Comparison of ENCODE assay signal across 9 mouse cellular contexts in genomic region chr12:30884622-30885230, GRCm38 (mm10). TPM values are rescaled to one million over a fixed set of nuclear protein-coding genes. Genes with fewer than 3 reads are reported as not detected.
DNase-seq lines count a peak whose midpoint lies in the region; ATAC-seq lines count a peak whose summit lies in the region.
"Had no signal": no experiment of that assay in that cellular context is flagged by ENCODE, and none has a peak within 500 bp of the region (broad histone marks: within the 10 kb centered on the region; RNA-seq: fewer than 3 reads in every experiment).

No protein-coding gene starts in this region.

- ATAC-seq in heart, embryonic 14.5 days (ENCODE audit: insufficient number of reproducible peaks, insufficient read depth, low FRiP score, low read depth), result no peak
- peak; percentile 79; the same call in 1 of the 2 replicates for ATAC-seq in hindbrain, embryonic 15.5 days (ENCODE audit: low FRiP score, low read depth)
- peak; percentile 64 for ATAC-seq in midbrain, embryonic 15.5 days (replicated peaks)
- ATAC-seq in CD4-positive, CD25-positive, alpha-beta regulatory T cell, adult 4 months, result no peak

- no peak overlapping the region for H3K27ac ChIP-seq in heart, embryonic 14.5 days (replicated peaks in 1 of 2; ENCODE audit: control insufficient read depth in 1 of 2, insufficient read depth in 1 of 2, low read depth in 2 of 2, low read length in 2 of 2)
- H3K27ac ChIP-seq in brown adipose tissue, adult 24 weeks (replicated peaks; ENCODE audit: low read depth, low read length), result no peak overlapping the region
- no peak overlapping the region for H3K27ac ChIP-seq in hindbrain, embryonic 15.5 days (replicated peaks)
- H3K27ac ChIP-seq in midbrain, embryonic 15.5 days, result no peak overlapping the region

- peaks cover 0 to 6% of the 10 kb centered on the region in 2 experiments; a peak in 1 of 4 replicates for H3K4me1 ChIP-seq in heart, embryonic 14.5 days (ENCODE audit: control insufficient read depth in 2 of 2, insufficient read depth in 2 of 2, low read length in 2 of 2)
- H3K4me1 ChIP-seq in brown adipose tissue, adult 24 weeks (ENCODE audit: control insufficient read depth, insufficient read depth, insufficient read length, low read length), result no peaks in the 10 kb centered on the region
- H3K4me1 ChIP-seq in hindbrain, embryonic 15.5 days (replicated peaks), result peaks cover 12% of the 10 kb centered on the region
- H3K4me1 ChIP-seq in midbrain, embryonic 15.5 days, result peaks cover 15% of the 10 kb centered on the region

- H3K36me3 ChIP-seq in heart, embryonic 14.5 days (ENCODE audit: control insufficient read depth, insufficient read depth, low read length), result no peaks in the 10 kb centered on the region
- no peaks in the 10 kb centered on the region for H3K36me3 ChIP-seq in hindbrain, embryonic 15.5 days
- no peaks in the 10 kb centered on the region for H3K36me3 ChIP-seq in midbrain, embryonic 15.5 days (replicated peaks)

- DNase-seq in heart, postnatal 25 days (ENCODE audit: low spot score), result no peak
- no peak for DNase-seq in thymus, postnatal 36 days
- no peak for DNase-seq in left cerebral cortex, postnatal 14 days (ENCODE audit: low spot score in 2 of 2)

- H3K27me3 ChIP-seq in heart, embryonic 14.5 days (ENCODE audit: control insufficient read depth, insufficient read depth, low read length), result peaks cover 81% of the 10 kb centered on the region
- H3K27me3 ChIP-seq in hindbrain, embryonic 15.5 days, result peaks cover 39% of the 10 kb centered on the region
- H3K27me3 ChIP-seq in midbrain, embryonic 15.5 days (replicated peaks), result peaks cover 34% of the 10 kb centered on the region

- H3K4me3 ChIP-seq in heart, embryonic 14.5 days (ENCODE audit: control insufficient read depth in 1 of 2, insufficient read depth in 1 of 2, low read depth in 1 of 2, low read length in 2 of 2), result peak overlapping the region; percentile 42 to 50
- H3K4me3 ChIP-seq in brown adipose tissue, adult 24 weeks (ENCODE audit: insufficient read depth, low read depth, low read length), result peak overlapping the region; percentile 51
- peak overlapping the region; percentile 53 for H3K4me3 ChIP-seq in hindbrain, embryonic 15.5 days
- peak overlapping the region; percentile 51 for H3K4me3 ChIP-seq in midbrain, embryonic 15.5 days

- WGBS in heart, embryonic 14.5 days, result 8% methylated on average over 39 of the region's 39 CpGs
- 8% methylated on average over 39 of the region's 39 CpGs for WGBS in hindbrain, embryonic 15.5 days
- 8% methylated on average over 39 of the region's 39 CpGs for WGBS in midbrain, embryonic 15.5 days

- peak overlapping the region; percentile 42 for H3K9ac ChIP-seq in heart, embryonic 14.5 days (ENCODE audit: low read length)
- H3K9ac ChIP-seq in hindbrain, embryonic 15.5 days, result peak overlapping the region; percentile 42
- H3K9ac ChIP-seq in midbrain, embryonic 15.5 days, result peak overlapping the region; percentile 38

- peak overlapping the region; percentile 96 for H3K4me2 ChIP-seq in heart, embryonic 14.5 days (ENCODE audit: low read length)
- H3K4me2 ChIP-seq in hindbrain, embryonic 15.5 days, result peak overlapping the region; percentile 99
- H3K4me2 ChIP-seq in midbrain, embryonic 15.5 days, result peak overlapping the region; percentile 97

- intact Hi-C loops in heart, postnatal 25 days (cut with DNase I), result no loop called here
- intact Hi-C loops in left cerebral cortex, postnatal 14 days (cut with DNase I), result no loop called here

- H3K9me3 ChIP-seq in heart, embryonic 14.5 days (ENCODE audit: control insufficient read depth, low read length), result no peaks in the 10 kb centered on the region
- H3K9me3 ChIP-seq in hindbrain, embryonic 15.5 days, result no peaks in the 10 kb centered on the region
- H3K9me3 ChIP-seq in midbrain, embryonic 15.5 days, result no peaks in the 10 kb centered on the region

RNA-seq across cellular contexts. Expression of gene Alkal2, which starts 0.6 kb away (rescaled TPM):
- polyA plus RNA-seq in heart, embryonic 14.5 days (2014; fragmentation: Nextera tagmentation; extraction: Ambion mirVana), result 0.20 TPM in 1 of 2 replicates, not detected in the other
- total RNA-seq in heart, postnatal 25 days (2021), result 1 to 10 TPM in 1 of 2 experiments, under 1 TPM in 1; 0.44 to 1.2 TPM
- 0.67 and 2.0 TPM in 2 replicates for polyA plus RNA-seq in brown adipose tissue, adult 24 weeks (2012; ENCODE audit: insufficient read depth, insufficient read length, missing spikeins)
- polyA plus RNA-seq in hindbrain, embryonic 15.5 days (2015; fragmentation: Nextera tagmentation; extraction: Ambion mirVana), result 0.83 and 1.4 TPM in 2 replicates
- 0.23 and 0.28 TPM in 2 replicates for polyA plus RNA-seq in midbrain, embryonic 15.5 days (2015; fragmentation: Nextera tagmentation; extraction: Ambion mirVana)
- total RNA-seq in left cerebral cortex, postnatal 14 days (2021), result 1 to 10 TPM; 1.7 to 3.4 TPM
- polyA plus RNA-seq in CD4-positive, CD25-positive, alpha-beta regulatory T cell, adult 4 months (2017; shearing (Covaris generic)), result not detected
- total RNA-seq: neutrophil, adult 5-6 weeks had no signal

RNA-seq across cellular contexts. Expression of gene Acp1, which starts 26.7 kb away (rescaled TPM):
- polyA plus RNA-seq in heart, embryonic 14.5 days (2014; fragmentation: Nextera tagmentation; extraction: Ambion mirVana), result 120 TPM in 2 replicates
- total RNA-seq in heart, postnatal 25 days (2021), result 10 to 100 TPM; 24.4 to 33.3 TPM
- polyA plus RNA-seq in brown adipose tissue, adult 24 weeks (2012; ENCODE audit: insufficient read depth, insufficient read length, missing spikeins), result 61.2 and 66.5 TPM in 2 replicates
- 98.6 and 111 TPM in 2 replicates for polyA plus RNA-seq in hindbrain, embryonic 15.5 days (2015; fragmentation: Nextera tagmentation; extraction: Ambion mirVana)
- 102 and 105 TPM in 2 replicates for polyA plus RNA-seq in midbrain, embryonic 15.5 days (2015; fragmentation: Nextera tagmentation; extraction: Ambion mirVana)
- 10 to 100 TPM; 51.2 to 54.3 TPM for total RNA-seq in left cerebral cortex, postnatal 14 days (2021)
- polyA plus RNA-seq in CD4-positive, CD25-positive, alpha-beta regulatory T cell, adult 4 months (2017; shearing (Covaris generic)), result 100 to 1,000 TPM in 1 of 2 experiments, 10 to 100 TPM in 1; 86.1 to 104 TPM

RNA-seq across cellular contexts. Expression of gene Sh3yl1, which starts 26.7 kb away (rescaled TPM):
- 5.5 and 5.8 TPM in 2 replicates for polyA plus RNA-seq in heart, embryonic 14.5 days (2014; fragmentation: Nextera tagmentation; extraction: Ambion mirVana)
- 1 to 10 TPM; 1.5 to 2.5 TPM for total RNA-seq in heart, postnatal 25 days (2021)
- 1.5 and 2.1 TPM in 2 replicates for polyA plus RNA-seq in brown adipose tissue, adult 24 weeks (2012; ENCODE audit: insufficient read depth, insufficient read length, missing spikeins)
- polyA plus RNA-seq in hindbrain, embryonic 15.5 days (2015; fragmentation: Nextera tagmentation; extraction: Ambion mirVana), result 48.7 and 50.2 TPM in 2 replicates
- polyA plus RNA-seq in midbrain, embryonic 15.5 days (2015; fragmentation: Nextera tagmentation; extraction: Ambion mirVana), result 51.0 and 55.8 TPM in 2 replicates
- total RNA-seq in left cerebral cortex, postnatal 14 days (2021), result 10 to 100 TPM; 14.4 to 16.8 TPM
- 1 to 10 TPM; 1.0 to 1.4 TPM for polyA plus RNA-seq in CD4-positive, CD25-positive, alpha-beta regulatory T cell, adult 4 months (2017; shearing (Covaris generic))

Comparison
In these comparisons a context has a peak if more than half of its experiments do, and no peak if none do; other contexts are left out.
1. ATAC-seq: peak in hindbrain, embryonic 15.5 days (single experiment) and midbrain, embryonic 15.5 days (single experiment); none in heart, embryonic 14.5 days (single experiment) and CD4-positive, CD25-positive, alpha-beta regulatory T cell, adult 4 months (single experiment).
2. Peak in every context shown above with its lines, with median percentiles within 50 percentile points of each other: H3K4me2 ChIP-seq, H3K4me3 ChIP-seq and H3K9ac ChIP-seq.